Mouse (Mus musculus) liver, adult 2 months (tissue): Measurements from ENCODE around the gene Nckap1. TPM values are rescaled to one million over a fixed set of nuclear protein-coding genes. Genes with fewer than 3 reads are reported as not detected.

Experiments
- DNase-seq: peaks from one replicate; pipeline ENCODE4 v3.0.0-alpha.2; 2011; ENCODE audit warnings: low read depth, low spot score; ENCODE audit errors: extremely low read depth
- H3K27ac ChIP-seq: fragments of 200-500 bp; replicated peaks from 2 replicates; pipeline ENCODE4 v1.5.1; 2012; ENCODE audit warnings: low read depth, mild to moderate bottlenecking, control low read depth, inconsistent platforms, low read length; ENCODE audit not compliant: insufficient read depth
- H3K27me3 ChIP-seq: fragments of 200-500 bp; 2 replicates; pipeline ENCODE4 v1.6.1; 2012; ENCODE audit warnings: mild to moderate bottlenecking, moderate library complexity, low read length, inconsistent platforms; ENCODE audit not compliant: control insufficient read depth, insufficient read depth
- H3K36me3 ChIP-seq: fragments of 200-500 bp; 2 replicates; pipeline ENCODE4 v1.6.1; 2012; ENCODE audit warnings: low read length, inconsistent platforms; ENCODE audit not compliant: control insufficient read depth, insufficient read depth
- H3K4me1 ChIP-seq: fragments of 200-500 bp; 2 replicates; pipeline ENCODE4 v1.6.1; 2011; ENCODE audit warnings: low read length; ENCODE audit not compliant: control insufficient read depth, insufficient read depth
- H3K4me3 ChIP-seq: fragments of 200-500 bp; 2 replicates; pipeline ENCODE4 v1.5.1; 2011; ENCODE audit warnings: low read depth, mild to moderate bottlenecking, control low read depth, low read length, moderate library complexity; ENCODE audit not compliant: insufficient read depth
- H3K79me2 ChIP-seq: fragments of 200-500 bp; 2 replicates; pipeline ENCODE4 v1.6.1; 2012; ENCODE audit warnings: inconsistent platforms, mild to moderate bottlenecking, low read length, moderate library complexity; ENCODE audit not compliant: control insufficient read depth, insufficient read depth
- H3K9ac ChIP-seq: fragments of 200-500 bp; 2 replicates; pipeline ENCODE4 v1.6.1; 2012; ENCODE audit warnings: low read depth, mild to moderate bottlenecking, control low read depth, inconsistent platforms, low read length
- CTCF ChIP-seq: fragments of 200-500 bp; IDR thresholded peaks from 2 replicates; pipeline ENCODE4 v1.5.1; 2011; ENCODE audit warnings: low read depth, low read length, control low read depth
- POLR2A ChIP-seq: fragments of 200-500 bp; IDR thresholded peaks from 2 replicates; pipeline ENCODE4 v1.6.1; 2011; ENCODE audit warnings: low read length, control low read depth; ENCODE audit not compliant: insufficient read depth; ENCODE audit errors: extremely low read depth
- WGBS: fragments of 180-500 bp; shearing (Covaris S2); methylation state at CpG from one replicate; pipeline ENCODE4 v1.1.7; 2018; 5-methylcytosine and 5-hydroxymethylcytosine counted together
- polyA plus RNA-seq: library from polyadenylated mRNA; depleted of rRNA; stranded (reverse); fragments of >200 nt; gene quantifications from 2 replicates; pipeline ENCODE4 v1.2.3, GENCODE M21; 2012
- total RNA-seq: library from RNA; depleted of rRNA; stranded (reverse); fragments of >200 nt; gene quantifications from 2 replicates; pipeline ENCODE4 v1.2.3, GENCODE M21; 2014

The Nckap1 gene
- total and polyA plus RNA-seq, 2 experiments = 20.5 to 95.3 TPM

- Histone ChIP-seq H3K27ac (no peak overlapping the region), H3K27me3 (no peaks in the 10 kb centered on the region), H3K4me3 (no peak overlapping the region), H3K9ac (no peak overlapping the region), H3K36me3 (no peaks in the 10 kb centered on the region), H3K79me2 (peaks cover 17% of the 10 kb centered on the region), H3K4me1 (peaks cover 1% of the 10 kb centered on the region)
- 75% methylated on average over 4 of the region's 4 CpGs for WGBS
- TF ChIP-seq POLR2A (no peak), CTCF (no peak)
- DNase-seq = no peak
Observed at GRCm38 (mm10) chr2:80570656-80571055, 10.5 kb downstream of the Nckap1 start.

GRCm38 (mm10) chr2:80567411-80567810 lies 13.8 kb downstream of the Nckap1 start:
- Histone ChIP-seq H3K27ac (no peak overlapping the region), H3K9ac (no peak overlapping the region), H3K4me3 (no peak overlapping the region), H3K27me3 (no peaks in the 10 kb centered on the region), H3K79me2 (peaks cover 10% of the 10 kb centered on the region; the same call in 1 of the 2 replicates), H3K36me3 (no peaks in the 10 kb centered on the region; the same call in 1 of the 2 replicates), H3K4me1 (peaks cover 5% of the 10 kb centered on the region; the same call in 1 of the 2 replicates)
- TF ChIP-seq POLR2A (no peak), CTCF (no peak)
- WGBS = 65% methylated on average over 4 of the region's 4 CpGs
- DNase-seq = no peak

GRCm38 (mm10) chr2:80562253-80562652 lies 18.9 kb downstream of the Nckap1 start:
- H3K27ac ChIP-seq = no peak overlapping the region
- H3K4me1 ChIP-seq = peaks cover 16% of the 10 kb centered on the region

GRCm38 (mm10) chr2:80561478-80561877 lies 19.7 kb downstream of the Nckap1 start:
- Histone ChIP-seq H3K27me3 (no peaks in the 10 kb centered on the region), H3K79me2 (peaks cover 15% of the 10 kb centered on the region; the same call in 1 of the 2 replicates), H3K4me3 (no peak overlapping the region), H3K9ac (no peak overlapping the region), H3K36me3 (peaks cover 3% of the 10 kb centered on the region), H3K4me1 (peaks cover 16% of the 10 kb centered on the region), H3K27ac (no peak overlapping the region)
- peak; percentile 81 for DNase-seq
- WGBS = 50% methylated on average over 3 of the region's 3 CpGs
- no peak for TF ChIP-seq POLR2A
- no peak for TF ChIP-seq CTCF

More at GRCm38 (mm10) chr2:80562253-80562652, 18.9 kb downstream of the Nckap1 start:
- Histone ChIP-seq H3K79me2 (peaks cover 11% of the 10 kb centered on the region; the same call in 1 of the 2 replicates), H3K4me3 (no peak overlapping the region), H3K36me3 (peaks cover 3% of the 10 kb centered on the region), H3K27me3 (no peaks in the 10 kb centered on the region), H3K9ac (no peak overlapping the region)
- TF ChIP-seq POLR2A = no peak
- TF ChIP-seq CTCF = no peak
- no peak for DNase-seq

GRCm38 (mm10) chr2:80560773-80561172 lies 20.4 kb downstream of the Nckap1 start:
- no peak overlapping the region for H3K27ac ChIP-seq
- peaks cover 18% of the 10 kb centered on the region; the same call in 1 of the 2 replicates for H3K79me2 ChIP-seq
- 69% methylated on average over 5 of the region's 5 CpGs for WGBS
- TF ChIP-seq POLR2A (no peak), CTCF (no peak)
- peaks cover 3% of the 10 kb centered on the region for H3K36me3 ChIP-seq
- H3K9ac ChIP-seq = no peak overlapping the region
- peaks cover 16% of the 10 kb centered on the region for H3K4me1 ChIP-seq
- no peaks in the 10 kb centered on the region for H3K27me3 ChIP-seq
- DNase-seq = no peak
- no peak overlapping the region for H3K4me3 ChIP-seq

GRCm38 (mm10) chr2:80559655-80560054 lies 21.5 kb downstream of the Nckap1 start:
- H3K4me1 ChIP-seq = peaks cover 16% of the 10 kb centered on the region
- H3K4me3 ChIP-seq = no peak overlapping the region
- peaks cover 3% of the 10 kb centered on the region for H3K36me3 ChIP-seq
- no peaks in the 10 kb centered on the region for H3K27me3 ChIP-seq
- 25% methylated on average over 5 of the region's 5 CpGs for WGBS
- peaks cover 16% of the 10 kb centered on the region; the same call in 1 of the 2 replicates for H3K79me2 ChIP-seq
- no peak overlapping the region for H3K9ac ChIP-seq
- no peak overlapping the region for H3K27ac ChIP-seq
- peak; percentile 67 for DNase-seq
- no peak for TF ChIP-seq CTCF
- no peak for TF ChIP-seq POLR2A
